Mouse (Mus musculus) limb, embryonic 14.5 days (tissue): Measurements from ENCODE around the gene Ttc32. TPM values are rescaled to one million over a fixed set of nuclear protein-coding genes. Genes with fewer than 3 reads are reported as not detected.
"Not testable (repeated sequence)": the region's sequence is repeated elsewhere in the genome, so short reads cannot be mapped to it uniquely, and the experiment has no call there.

ENCODE experiments used
- ATAC-seq: fragments of 200-750 bp; cut with Nextera tagmentation; 2 replicates; pipeline ENCODE4 v1.8.0; 2017; ENCODE audit warnings: low read depth, moderate number of reproducible peaks, moderate TSS enrichment; ENCODE audit not compliant: low FRiP score
- DNase-seq: peaks from one replicate; pipeline ENCODE4 v3.0.0-alpha.2; 2015; ENCODE audit warnings: low spot score
- H3K27ac ChIP-seq: fragments of 300-500 bp; sonication (generic); replicated peaks from 2 replicates; pipeline ENCODE4 v1.5.1; 2014; ENCODE audit warnings: low read depth, mild to moderate bottlenecking, low read length, moderate library complexity, mixed read lengths
- H3K27me3 ChIP-seq: fragments of 300-500 bp; sonication (generic); 2 replicates; pipeline ENCODE4 v1.6.1; 2014; ENCODE audit warnings: low read length, mixed read lengths; ENCODE audit not compliant: control insufficient read depth, insufficient read depth
- H3K36me3 ChIP-seq: fragments of 300-500 bp; sonication (generic); 2 replicates; pipeline ENCODE4 v1.6.1; 2014; ENCODE audit warnings: mild to moderate bottlenecking, low read length, moderate library complexity, mixed read lengths; ENCODE audit not compliant: control insufficient read depth, insufficient read depth
- H3K4me1 ChIP-seq: fragments of 300-500 bp; sonication (generic); 2 replicates; pipeline ENCODE4 v1.6.1; 2014; ENCODE audit warnings: antibody characterized with exemption, low read length, mixed read lengths; ENCODE audit not compliant: control insufficient read depth, insufficient read depth
- H3K4me2 ChIP-seq: fragments of 300-500 bp; sonication (generic); replicated peaks from 2 replicates; pipeline ENCODE4 v1.6.1; 2014; ENCODE audit warnings: low read depth, mild to moderate bottlenecking, low read length, moderate library complexity; ENCODE audit not compliant: severe bottlenecking
- H3K4me3 ChIP-seq: fragments of 300-500 bp; sonication (generic); replicated peaks from 2 replicates; pipeline ENCODE4 v1.5.1; 2014; ENCODE audit warnings: low read length
- H3K9ac ChIP-seq: fragments of 300-500 bp; sonication (generic); 2 replicates; pipeline ENCODE4 v1.6.1; 2014; ENCODE audit warnings: mild to moderate bottlenecking, low read depth, low read length, moderate library complexity; ENCODE audit not compliant: severe bottlenecking
- H3K9me3 ChIP-seq: fragments of 300-500 bp; sonication (generic); 2 replicates; pipeline ENCODE4 v1.6.1; 2016; ENCODE audit warnings: low read length; ENCODE audit not compliant: control insufficient read depth
- POLR2A ChIP-seq: fragments of 200-500 bp; IDR thresholded peaks from 2 replicates; pipeline ENCODE4 v1.8.0; 2012; ENCODE audit warnings: inconsistent platforms, mild to moderate bottlenecking, moderate library complexity, borderline replicate concordance; ENCODE audit not compliant: insufficient read depth, insufficient read length; ENCODE audit errors: extremely low read depth
- WGBS: fragments of 180-500 bp; shearing (Covaris S2); extraction: QIAGEN DNeasy Blood & Tissue Kit; methylation state at CpG from one replicate; pipeline ENCODE4 v1.1.7; 2014; 5-methylcytosine and 5-hydroxymethylcytosine counted together
- polyA plus RNA-seq, 2 experiments: library from polyadenylated mRNA; depleted of rRNA in 1 of 2; stranded (reverse) in 1 of 2; unstranded in 1 of 2; fragments of >200 nt; fragmentation: Nextera tagmentation in 1 of 2; extraction: Ambion mirVana in 1 of 2; gene quantifications; 2 replicates each; pipeline versions ENCODE4 v1.2.1 to v1.2.3; 2012 to 2014

The Ttc32 gene
- polyA plus RNA-seq, 2 experiments, result 8.4 to 13.4 TPM

- Histone ChIP-seq H3K4me1 (no peaks in the 10 kb centered on the region), H3K4me2 (no peak overlapping the region), H3K27me3 (no peaks in the 10 kb centered on the region), H3K27ac (no peak overlapping the region), H3K36me3 (peaks cover 24% of the 10 kb centered on the region), H3K9me3 (no peaks in the 10 kb centered on the region), H3K9ac (no peak overlapping the region), H3K4me3 (no peak overlapping the region)
- no peak for TF ChIP-seq POLR2A
- DNase-seq (no peak), ATAC-seq (no peak)
- 93% methylated on average over 14 of the region's 14 CpGs for WGBS
Observed at GRCm38 (mm10) chr12:9024071-9024470, 5.7 kb upstream of the Ttc32 start.

GRCm38 (mm10) chr12:9024736-9025135 lies 5.1 kb upstream of the Ttc32 start:
- Histone ChIP-seq H3K27ac (no peak overlapping the region), H3K4me1 (no peaks in the 10 kb centered on the region), H3K4me2 (no peak overlapping the region), H3K9me3 (no peaks in the 10 kb centered on the region), H3K9ac (no peak overlapping the region), H3K27me3 (no peaks in the 10 kb centered on the region), H3K36me3 (peaks cover 24% of the 10 kb centered on the region), H3K4me3 (no peak overlapping the region)
- no peak for ATAC-seq
- DNase-seq, result no peak
- 86% methylated on average over 13 of the region's 13 CpGs for WGBS
- TF ChIP-seq POLR2A, result no peak

GRCm38 (mm10) chr12:9026843-9027242 lies 3.0 kb upstream of the Ttc32 start:
- Histone ChIP-seq H3K9me3 (no peaks in the 10 kb centered on the region), H3K27me3 (no peaks in the 10 kb centered on the region), H3K27ac (no peak overlapping the region), H3K4me1 (no peaks in the 10 kb centered on the region), H3K36me3 (peaks cover 19% of the 10 kb centered on the region), H3K9ac (no peak overlapping the region), H3K4me2 (no peak overlapping the region), H3K4me3 (no peak overlapping the region)
- DNase-seq (no peak), ATAC-seq (no peak)
- no peak for TF ChIP-seq POLR2A

GRCm38 (mm10) chr12:9028816-9029215 lies 981 bp upstream of the Ttc32 start:
- not testable (repeated sequence) for ATAC-seq, H3K4me3 ChIP-seq, H3K9ac ChIP-seq, H3K27me3 ChIP-seq, H3K27ac ChIP-seq, H3K4me1 ChIP-seq, H3K9me3 ChIP-seq, DNase-seq, H3K4me2 ChIP-seq
- 84% methylated on average over 7 of the region's 7 CpGs for WGBS
- H3K36me3 ChIP-seq, result peaks cover 19% of the 10 kb centered on the region

GRCm38 (mm10) chr12:9029506-9029887 lies 300 bp upstream of the Ttc32 start:
- H3K36me3 ChIP-seq, result peaks cover 17% of the 10 kb centered on the region
- TF ChIP-seq POLR2A, result no peak
- H3K4me2 ChIP-seq, result peak overlapping the region; percentile 55
- H3K9me3 ChIP-seq, result no peaks in the 10 kb centered on the region
- peak overlapping the region; percentile 57 for H3K4me3 ChIP-seq
- H3K27ac ChIP-seq, result peak overlapping the region; percentile 96
- DNase-seq (peak; percentile 23), ATAC-seq (peak; percentile 41)
- H3K9ac ChIP-seq, result peak overlapping the region; percentile 85
- WGBS, result 58% methylated on average over 4 of the region's 4 CpGs
- peaks cover 3% of the 10 kb centered on the region; the same call in 1 of the 2 replicates for H3K4me1 ChIP-seq
- no peaks in the 10 kb centered on the region for H3K27me3 ChIP-seq

GRCm38 (mm10) chr12:9031166-9031565 lies 1.4 kb downstream of the Ttc32 start:
- DNase-seq, result no peak
- peaks cover 13% of the 10 kb centered on the region for H3K36me3 ChIP-seq
- peaks cover 11% of the 10 kb centered on the region; the same call in 1 of the 2 replicates for H3K4me1 ChIP-seq
- no peak overlapping the region for H3K27ac ChIP-seq
- peak overlapping the region; percentile 85 for H3K9ac ChIP-seq
- H3K4me3 ChIP-seq, result peak overlapping the region; percentile 57
- TF ChIP-seq POLR2A, result no peak
- WGBS, result 67% methylated on average over 8 of the region's 8 CpGs
- no peaks in the 10 kb centered on the region for H3K27me3 ChIP-seq
- ATAC-seq, result no peak
- no peaks in the 10 kb centered on the region for H3K9me3 ChIP-seq
- peak overlapping the region; percentile 55 for H3K4me2 ChIP-seq
